Mouse (Mus musculus) myocyte (in vitro differentiated cells): Measurements from ENCODE around the gene Ndufb11.

Source experiments
- MAX ChIP-seq: IDR thresholded peaks from one replicate; pipeline ENCODE4 v1.6.1; 2011; ENCODE audit warnings: low read depth, mild to moderate bottlenecking, control low read depth
- POLR2A ChIP-seq: IDR thresholded peaks from one replicate; pipeline ENCODE4 v1.6.1; 2011; ENCODE audit warnings: low read depth, mild to moderate bottlenecking, control low read depth, moderate library complexity; ENCODE audit not compliant: insufficient read length
- POLR2AphosphoS2 ChIP-seq: IDR thresholded peaks from one replicate; pipeline ENCODE4 v1.6.1; 2011; ENCODE audit warnings: low read depth, control low read depth; ENCODE audit not compliant: insufficient read length
- TCF3 ChIP-seq: IDR thresholded peaks from one replicate; pipeline ENCODE4 v1.6.1; 2011; ENCODE audit warnings: low read depth, control low read depth; ENCODE audit not compliant: insufficient read length
- USF1 ChIP-seq: IDR thresholded peaks from one replicate; pipeline ENCODE4 v1.6.1; 2011; ENCODE audit warnings: low read depth, mild to moderate bottlenecking, control low read depth, moderate library complexity

DNA sequence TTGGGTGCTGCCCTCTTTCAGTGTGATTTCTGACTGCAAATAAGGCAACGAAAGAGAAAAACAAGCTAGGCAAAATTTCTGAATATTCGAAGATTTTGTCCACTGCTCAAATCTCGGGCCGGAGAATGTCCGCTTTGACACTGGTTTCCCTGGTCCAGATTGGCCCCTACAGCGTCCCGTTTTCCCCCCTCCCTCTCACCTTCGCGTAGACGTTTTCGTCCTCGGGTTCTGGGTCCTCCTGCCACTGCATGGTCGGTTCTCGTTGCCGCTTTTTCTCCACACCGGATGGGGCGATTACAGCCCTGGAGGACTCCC, 601 bp downstream of the Ndufb11 start:
- TF ChIP-seq MAX = no peak
- no peak for TF ChIP-seq POLR2A
- TF ChIP-seq TCF3 = no peak
- no peak for TF ChIP-seq USF1
- no peak for TF ChIP-seq POLR2AphosphoS2
